Mouse (Mus musculus): ENCODE measurements around the gene Fahd2a. TPM values are rescaled to one million over a fixed set of nuclear protein-coding genes. Genes with fewer than 3 reads are reported as not detected.

Gene Fahd2a
- polyA plus RNA-seq, 1 experiment from 2014 or later, result 36.4 TPM

Other genes starting within 250 kb of the Fahd2a start
- 0.64 and 0.92 TPM in 2 replicates for gene 1810024B03Rik, start 236.3 kb downstream of the Fahd2a start, polyA plus RNA-seq (2015; fragmentation: Nextera tagmentation; extraction: Ambion mirVana)
- 40.0 and 45.6 TPM in 2 replicates for gene Snrnp200, start 236.2 kb downstream of the Fahd2a start, polyA plus RNA-seq (2015; fragmentation: Nextera tagmentation; extraction: Ambion mirVana)
- gene Ciao1, start 196.7 kb downstream of the Fahd2a start, polyA plus RNA-seq (2015; fragmentation: Nextera tagmentation; extraction: Ambion mirVana), result 64.6 and 68.5 TPM in 2 replicates
- gene Tmem127, start 196.7 kb downstream of the Fahd2a start, polyA plus RNA-seq (2015; fragmentation: Nextera tagmentation; extraction: Ambion mirVana), result 53.8 and 55.6 TPM in 2 replicates
- gene Stard7, start 174.3 kb downstream of the Fahd2a start, polyA plus RNA-seq (2015; fragmentation: Nextera tagmentation; extraction: Ambion mirVana), result 79.6 and 83.2 TPM in 2 replicates
- 18.2 and 23.1 TPM in 2 replicates for gene Dusp2, start 108.4 kb downstream of the Fahd2a start, polyA plus RNA-seq (2015; fragmentation: Nextera tagmentation; extraction: Ambion mirVana)
- gene Astl, start 105.9 kb downstream of the Fahd2a start, polyA plus RNA-seq (2015; fragmentation: Nextera tagmentation; extraction: Ambion mirVana), result not detected in 2 replicates
- gene Adra2b, start 81.4 kb downstream of the Fahd2a start, polyA plus RNA-seq (2015; fragmentation: Nextera tagmentation; extraction: Ambion mirVana), result 0.60 and 0.72 TPM in 2 replicates
- 0.05 and 0.32 TPM in 2 replicates for gene Gpat2, start 19.4 kb downstream of the Fahd2a start, polyA plus RNA-seq (2015; fragmentation: Nextera tagmentation; extraction: Ambion mirVana)
- gene Kcnip3, start 77.5 kb upstream of the Fahd2a start, polyA plus RNA-seq (2015; fragmentation: Nextera tagmentation; extraction: Ambion mirVana), result 6.5 and 9.3 TPM in 2 replicates
- gene Prom2, start 96.9 kb upstream of the Fahd2a start, polyA plus RNA-seq (2015; fragmentation: Nextera tagmentation; extraction: Ambion mirVana), result 0.06 and 0.50 TPM in 2 replicates
- gene Zfp661, start 142.5 kb upstream of the Fahd2a start, polyA plus RNA-seq (2015; fragmentation: Nextera tagmentation; extraction: Ambion mirVana), result 6.3 and 6.5 TPM in 2 replicates
- 141 and 147 TPM in 2 replicates for gene Mrps5, start 142.7 kb upstream of the Fahd2a start, polyA plus RNA-seq (2015; fragmentation: Nextera tagmentation; extraction: Ambion mirVana)
- 7.0 and 8.0 TPM in 2 replicates for gene Mal, start 212.1 kb upstream of the Fahd2a start, polyA plus RNA-seq (2015; fragmentation: Nextera tagmentation; extraction: Ambion mirVana)